Mouse (Mus musculus) thymus, adult 2 months (tissue): Measurements from ENCODE around the gene Lgals3. TPM values are rescaled to one million over a fixed set of nuclear protein-coding genes. Genes with fewer than 3 reads are reported as not detected.

Experiments used
- DNase-seq: peaks from one replicate; pipeline ENCODE4 v3.0.0; 2021
- H3K27ac ChIP-seq: fragments of 200-500 bp; 2 replicates; pipeline ENCODE4 v1.5.1; 2012; ENCODE audit warnings: low read length, control low read depth; ENCODE audit not compliant: control insufficient read depth, insufficient read depth
- H3K27me3 ChIP-seq: fragments of 200-500 bp; 2 replicates; pipeline ENCODE4 v1.6.1; 2012; ENCODE audit warnings: mild to moderate bottlenecking, low read length, moderate library complexity, mixed read lengths; ENCODE audit not compliant: control insufficient read depth, insufficient read depth
- H3K36me3 ChIP-seq: fragments of 200-500 bp; 2 replicates; pipeline ENCODE4 v1.6.1; 2012; ENCODE audit warnings: mild to moderate bottlenecking, low read length, moderate library complexity; ENCODE audit not compliant: control insufficient read depth, insufficient read depth
- H3K4me1 ChIP-seq: fragments of 200-500 bp; replicated peaks from 2 replicates; pipeline ENCODE4 v1.6.1; 2012; ENCODE audit warnings: low read length; ENCODE audit not compliant: control insufficient read depth, insufficient read depth
- H3K4me3 ChIP-seq: fragments of 200-500 bp; 2 replicates; pipeline ENCODE4 v1.5.1; 2012; ENCODE audit warnings: mild to moderate bottlenecking, low read length, control low read depth, moderate library complexity; ENCODE audit not compliant: control insufficient read depth, insufficient read depth
- CTCF ChIP-seq: fragments of 200-500 bp; IDR thresholded peaks from 2 replicates; pipeline ENCODE4 v1.5.1; 2012; ENCODE audit warnings: mild to moderate bottlenecking, control low read depth, low read length, moderate library complexity, borderline replicate concordance; ENCODE audit not compliant: control insufficient read depth, poor library complexity, insufficient read depth; ENCODE audit errors: extremely low read depth
- POLR2A ChIP-seq: fragments of 200-500 bp; IDR thresholded peaks from 2 replicates; pipeline ENCODE4 v1.6.1; 2012; ENCODE audit warnings: mild to moderate bottlenecking, low read length, control low read depth, moderate library complexity; ENCODE audit not compliant: control insufficient read depth, poor library complexity, insufficient read depth; ENCODE audit errors: extremely low read depth
- WGBS: fragments of 180-500 bp; shearing (Covaris S2); methylation state at CpG from one replicate; pipeline ENCODE4 v1.1.7; 2018; 5-methylcytosine and 5-hydroxymethylcytosine counted together
- polyA plus RNA-seq: library from polyadenylated mRNA; depleted of rRNA; stranded (reverse); fragments of >200 nt; gene quantifications from 2 replicates; pipeline ENCODE4 v1.2.3, GENCODE M21; 2012

The Lgals3 gene
- polyA plus RNA-seq, 1 experiment: 143 TPM

GRCm38 (mm10) chr14:47395462-47396026, 28.0 kb downstream of the Lgals3 start:
- Histone ChIP-seq H3K4me3 (no peak overlapping the region), H3K27me3 (no peaks in the 10 kb centered on the region), H3K36me3 (peaks cover 63% of the 10 kb centered on the region), H3K27ac (peak overlapping the region; percentile 75), H3K4me1 (0 out of 2 replicates have a peak, but pooled peaks cover 5% of the 10 kb centered on the region)
- peak; percentile 61 for DNase-seq
- WGBS: 72% methylated on average over 15 of the region's 15 CpGs
- TF ChIP-seq POLR2A (no peak), CTCF (no peak; the same call in 1 of the 2 replicates)

GRCm38 (mm10) chr14:47396165-47396652, 28.7 kb downstream of the Lgals3 start:
- Histone ChIP-seq H3K4me1 (0 out of 2 replicates have a peak, but pooled peaks cover 5% of the 10 kb centered on the region), H3K36me3 (peaks cover 58% of the 10 kb centered on the region), H3K27me3 (no peaks in the 10 kb centered on the region), H3K4me3 (no peak overlapping the region), H3K27ac (peak overlapping the region; percentile 24; the same call in 1 of the 2 replicates)
- DNase-seq: peak; percentile 40
- TF ChIP-seq CTCF (0 out of 2 replicates have a peak, but pooled peaks have one; percentile 31), POLR2A (no peak)
- WGBS: 66% methylated on average over 5 of the region's 5 CpGs

- WGBS: over 99% methylated on average over 8 of the region's 8 CpGs
- H3K36me3 ChIP-seq: peaks cover 65% of the 10 kb centered on the region
- no peaks in the 10 kb centered on the region for H3K4me1 ChIP-seq
- no peak for DNase-seq
- H3K4me3 ChIP-seq: no peak overlapping the region
- TF ChIP-seq POLR2A (no peak), CTCF (no peak)
- no peak overlapping the region for H3K27ac ChIP-seq
- no peaks in the 10 kb centered on the region for H3K27me3 ChIP-seq
These were observed 35.2 kb downstream of the Lgals3 start for GRCm38 (mm10) chr14:47402735-47403134.

- Histone ChIP-seq H3K4me3 (no peak overlapping the region), H3K36me3 (peaks cover 64% of the 10 kb centered on the region)
- WGBS: 95% methylated on average over 9 of the region's 9 CpGs
These were observed 38.4 kb downstream of the Lgals3 start for GRCm38 (mm10) chr14:47406000-47406399.

GRCm38 (mm10) chr14:47417346-47417745, 49.8 kb downstream of the Lgals3 start:
- peaks cover 9% of the 10 kb centered on the region for H3K36me3 ChIP-seq
- 49% methylated on average over 3 of the region's 3 CpGs for WGBS
- no peak overlapping the region for H3K27ac ChIP-seq
- no peaks in the 10 kb centered on the region for H3K27me3 ChIP-seq
- DNase-seq: no peak
- H3K4me3 ChIP-seq: peak overlapping the region; percentile 33
- TF ChIP-seq POLR2A (no peak), CTCF (no peak)
- H3K4me1 ChIP-seq: peaks cover 8% of the 10 kb centered on the region

More at GRCm38 (mm10) chr14:47406000-47406399, 38.4 kb downstream of the Lgals3 start:
- no peaks in the 10 kb centered on the region for H3K4me1 ChIP-seq
- DNase-seq: no peak
- TF ChIP-seq POLR2A: no peak
- TF ChIP-seq CTCF: no peak
- no peak overlapping the region for H3K27ac ChIP-seq
- no peaks in the 10 kb centered on the region for H3K27me3 ChIP-seq

GRCm38 (mm10) chr14:47417775-47418665, 50.5 kb downstream of the Lgals3 start, which contains the start of gene Dlgap5:
Gene Dlgap5 (minus strand): TSS chr14:47418407.
- no peaks in the 10 kb centered on the region for H3K27me3 ChIP-seq
- H3K4me1 ChIP-seq: peaks cover 8% of the 10 kb centered on the region
- H3K27ac ChIP-seq: no peak within 1 kb of the TSS
- peaks cover 9% of the 10 kb centered on the region for H3K36me3 ChIP-seq
- TF ChIP-seq CTCF (peak; percentile 65), POLR2A (peak; percentile 58; the same call in 1 of the 2 replicates)
- peak; percentile 95 for DNase-seq
- peak within 1 kb of the TSS; percentile 82 for H3K4me3 ChIP-seq
- 2% methylated on average over 36 of the region's 36 CpGs for WGBS
